In genomic region chr2:32152367-32153034, GRCm38 (mm10) we compare ENCODE assay signal across 8 mouse cellular contexts. TPM values are rescaled to one million over a fixed set of nuclear protein-coding genes. Genes with fewer than 3 reads are reported as not detected.
A peak's percentile ranks its signal among the peaks of the same experiment; 100 is the strongest.
DNase-seq lines count a peak whose midpoint lies in the region; ATAC-seq and TF ChIP-seq lines count a peak whose summit lies in the region.

No protein-coding gene starts in this region.

- H3K9ac ChIP-seq in lung, postnatal 0 days (replicated peaks; ENCODE audit: low read depth): peak overlapping the region; percentile 95
- peak overlapping the region; percentile 99 for H3K9ac ChIP-seq in limb, embryonic 13.5 days
- H3K9ac ChIP-seq in stomach, embryonic 14.5 days (replicated peaks; ENCODE audit: low read depth, low read length): peak overlapping the region; percentile 100

- peak overlapping the region; percentile 92 for H3K4me3 ChIP-seq in lung, postnatal 0 days (ENCODE audit: low read depth, low read length)
- H3K4me3 ChIP-seq in erythroblast, embryonic 14.5 days (replicated peaks): peak overlapping the region; percentile 91
- H3K4me3 ChIP-seq in limb, embryonic 13.5 days: peak overlapping the region; percentile 92
- H3K4me3 ChIP-seq in stomach, embryonic 14.5 days (ENCODE audit: low read depth, low read length): peak overlapping the region; percentile 75

- no peak for ATAC-seq in lung, postnatal 0 days
- no peak for ATAC-seq in limb, embryonic 13.5 days (ENCODE audit: low FRiP score, low read depth)
- ATAC-seq in stomach, embryonic 14.5 days (ENCODE audit: insufficient number of reproducible peaks, insufficient read depth, low FRiP score, low read depth): no peak
- no peak for ATAC-seq in megakaryocyte progenitor cell, adult 5-6 weeks (replicated peaks; ENCODE audit: poor library complexity)
- no peak for ATAC-seq in frontal cortex, adult (ENCODE audit: low TSS enrichment)

- H3K27ac ChIP-seq in lung, postnatal 0 days (ENCODE audit: low read length): peak overlapping the region; percentile 99
- peak overlapping the region; percentile 99 for H3K27ac ChIP-seq in limb, embryonic 13.5 days
- H3K27ac ChIP-seq in stomach, embryonic 14.5 days (ENCODE audit: low read length): peak overlapping the region; percentile 99

- H3K4me1 ChIP-seq in lung, postnatal 0 days (ENCODE audit: insufficient read depth, low read depth, low read length): peaks cover 34% of the 10 kb centered on the region
- H3K4me1 ChIP-seq in erythroblast, embryonic 14.5 days (ENCODE audit: control insufficient read depth): peaks cover 67% of the 10 kb centered on the region
- H3K4me1 ChIP-seq in limb, embryonic 13.5 days: peaks cover 62% of the 10 kb centered on the region
- H3K4me1 ChIP-seq in stomach, embryonic 14.5 days (ENCODE audit: control insufficient read depth, insufficient read depth, low read length): peaks cover 51% of the 10 kb centered on the region

- peak overlapping the region; percentile 79 for H3K4me2 ChIP-seq in lung, postnatal 0 days (replicated peaks; ENCODE audit: low read depth, low read length)
- peak overlapping the region; percentile 96 for H3K4me2 ChIP-seq in limb, embryonic 13.5 days (replicated peaks)
- H3K4me2 ChIP-seq in stomach, embryonic 14.5 days (replicated peaks; ENCODE audit: low read depth, low read length): peak overlapping the region; percentile 93

- no peak for DNase-seq in lung, postnatal 0 days (ENCODE audit: low spot score)
- no peak for DNase-seq in lung, adult 18-20 months
- DNase-seq in gastrocnemius, postnatal 10 days: no peak

- no peaks in the 10 kb centered on the region for H3K9me3 ChIP-seq in lung, postnatal 0 days (ENCODE audit: low read length)
- H3K9me3 ChIP-seq in erythroblast, embryonic 14.5 days (ENCODE audit: control insufficient read depth, low read length): no peaks in the 10 kb centered on the region
- no peaks in the 10 kb centered on the region for H3K9me3 ChIP-seq in limb, embryonic 13.5 days
- H3K9me3 ChIP-seq in stomach, embryonic 14.5 days (ENCODE audit: control insufficient read depth, low read depth, low read length): no peaks in the 10 kb centered on the region

- 6% methylated on average over 12 of the region's 12 CpGs for WGBS in lung, postnatal 0 days
- 8% methylated on average over 12 of the region's 12 CpGs for WGBS in limb, embryonic 13.5 days
- 14% methylated on average over 12 of the region's 12 CpGs for WGBS in stomach, embryonic 14.5 days

- TF ChIP-seq EP300 in lung, postnatal 0 days (IDR thresholded peaks at IDR 0.05): no peak

- H3K27me3 ChIP-seq in lung, postnatal 0 days (replicated peaks; ENCODE audit: insufficient read depth, low read length): no peaks in the 10 kb centered on the region
- H3K27me3 ChIP-seq in erythroblast, embryonic 14.5 days (ENCODE audit: control insufficient read depth): no peaks in the 10 kb centered on the region
- no peaks in the 10 kb centered on the region for H3K27me3 ChIP-seq in limb, embryonic 13.5 days
- no peaks in the 10 kb centered on the region for H3K27me3 ChIP-seq in stomach, embryonic 14.5 days (ENCODE audit: control insufficient read depth, insufficient read depth, low read length)

- H3K36me3 ChIP-seq in lung, postnatal 0 days (ENCODE audit: insufficient read depth, low read length): no peaks in the 10 kb centered on the region
- H3K36me3 ChIP-seq in erythroblast, embryonic 14.5 days (ENCODE audit: control insufficient read depth): peaks cover 12% of the 10 kb centered on the region
- no peaks in the 10 kb centered on the region for H3K36me3 ChIP-seq in limb, embryonic 13.5 days
- H3K36me3 ChIP-seq in stomach, embryonic 14.5 days (ENCODE audit: control insufficient read depth, insufficient read depth, low read length): no peaks in the 10 kb centered on the region

- no peak for TF ChIP-seq CTCF in lung, postnatal 0 days (IDR thresholded peaks at IDR 0.05)

RNA-seq across cellular contexts. Expression of gene Prrc2b, which starts 1.6 kb away (rescaled TPM):
- polyA plus RNA-seq in lung, postnatal 0 days (2015; fragmentation: Nextera tagmentation; extraction: Ambion mirVana): 21.2 and 24.6 TPM in 2 replicates
- polyA plus RNA-seq in erythroblast, embryonic 14.5 days (2012): 1.2 TPM in 2 replicates
- 49.0 and 52.7 TPM in 2 replicates for polyA plus RNA-seq in limb, embryonic 13.5 days (2015; fragmentation: Nextera tagmentation; extraction: Ambion mirVana)
- polyA plus RNA-seq in stomach, embryonic 14.5 days (2014; fragmentation: Nextera tagmentation; extraction: Ambion mirVana): 54.2 and 59.8 TPM in 2 replicates
- total RNA-seq in gastrocnemius, postnatal 10 days (2021): 100 to 1,000 TPM; 104 to 111 TPM
- 37.5 and 37.8 TPM in 2 replicates for total RNA-seq in megakaryocyte progenitor cell, adult 5-6 weeks (2015)
- 16.6 and 18.2 TPM in 2 replicates for total RNA-seq in megakaryocyte progenitor cell, adult 5-6 weeks (2017)

RNA-seq across cellular contexts. Expression of gene Plpp7, which starts 57.2 kb away (rescaled TPM):
- polyA plus RNA-seq in lung, postnatal 0 days (2015; fragmentation: Nextera tagmentation; extraction: Ambion mirVana): 2.4 and 2.5 TPM in 2 replicates
- polyA plus RNA-seq in erythroblast, embryonic 14.5 days (2012): 0.32 and 0.48 TPM in 2 replicates
- 7.3 and 8.3 TPM in 2 replicates for polyA plus RNA-seq in limb, embryonic 13.5 days (2015; fragmentation: Nextera tagmentation; extraction: Ambion mirVana)
- polyA plus RNA-seq in stomach, embryonic 14.5 days (2014; fragmentation: Nextera tagmentation; extraction: Ambion mirVana): 3.3 and 4.5 TPM in 2 replicates
- total RNA-seq in gastrocnemius, postnatal 10 days (2021): 100 to 1,000 TPM in 1 of 2 experiments, 10 to 100 TPM in 1; 90.3 to 101 TPM
- 1.4 TPM in 2 replicates for total RNA-seq in megakaryocyte progenitor cell, adult 5-6 weeks (2015)
- 0.54 and 2.5 TPM in 2 replicates for total RNA-seq in megakaryocyte progenitor cell, adult 5-6 weeks (2017)

Comparison
In these comparisons a context has a peak if more than half of its experiments do, and no peak if none do; other contexts are left out.
1. RNA of gene Prrc2b, which starts 1.6 kb away (polyA plus RNA-seq): 54.2 to 59.8 TPM in stomach, embryonic 14.5 days, 49.0 to 52.7 TPM in limb, embryonic 13.5 days and 21.2 to 24.6 TPM in lung, postnatal 0 days; 1.2 TPM in erythroblast, embryonic 14.5 days; every median in the first group is over 10 times any median in the second.
2. Peak in every context shown above with its lines, with median percentiles within 50 percentile points of each other: H3K27ac ChIP-seq, H3K4me2 ChIP-seq, H3K4me3 ChIP-seq and H3K9ac ChIP-seq.